Mouse (Mus musculus) heart, adult 8-10 months (tissue): Measurements from ENCODE around the gene Gm14443. TPM values are rescaled to one million over a fixed set of nuclear protein-coding genes. Genes with fewer than 3 reads are reported as not detected.
"Not testable (repeated sequence)": the region's sequence is repeated elsewhere in the genome, so short reads cannot be mapped to it uniquely, and the experiment has no call there.

ENCODE experiments used
- DNase-seq: peaks from one replicate; pipeline ENCODE4 v3.0.0; 2022; ENCODE audit warnings: low spot score
- total RNA-seq, 4 experiments: library from RNA; stranded (reverse); gene quantifications; 2 replicates each; pipeline ENCODE4 v1.2.4; 2022

Gm14443 gene
- total RNA-seq: under 1 TPM; 0.23 to 1.00 (median 0.47) TPM

DNA sequence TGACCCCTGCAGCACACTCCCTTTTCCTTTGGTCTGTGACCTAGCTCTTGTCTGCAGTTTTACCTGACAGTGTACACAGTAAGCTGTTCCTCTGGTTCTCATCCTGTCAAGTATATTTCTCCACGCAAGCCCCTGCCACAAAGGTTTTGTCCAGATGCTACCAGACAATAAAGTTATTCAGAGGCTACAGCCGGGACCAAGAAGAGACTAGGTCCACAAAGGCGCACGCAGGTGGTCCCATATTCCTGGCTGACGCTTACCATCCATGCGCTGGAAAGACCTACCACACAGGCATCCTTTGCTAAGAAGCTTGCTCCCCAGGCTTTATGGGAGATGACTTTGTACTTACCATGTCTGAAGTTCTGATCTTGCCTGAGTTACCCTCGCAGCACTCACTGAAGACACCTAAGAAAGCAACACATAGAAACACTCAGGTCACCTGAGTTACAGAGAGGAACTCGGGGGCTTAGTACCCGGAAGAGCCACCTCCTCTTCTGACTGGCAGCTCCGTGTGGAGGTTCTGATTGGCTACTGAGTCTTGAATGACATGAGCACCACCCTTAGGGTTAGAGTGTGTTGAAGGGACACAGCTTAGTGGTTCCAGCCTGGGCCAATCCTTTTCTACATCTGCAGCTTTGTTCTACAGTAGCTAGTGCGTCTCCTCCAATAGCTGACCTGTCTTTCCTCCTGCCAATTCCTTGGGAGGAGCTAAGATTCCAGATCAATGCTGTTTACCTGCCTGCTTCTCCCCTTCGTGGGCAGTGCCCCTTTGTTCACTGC, at the start of gene Gm14443:
Gm14443 (minus strand) TSS at position 471 of the 780 bp plus-strand sequence.
- not testable (repeated sequence) for DNase-seq

DNA sequence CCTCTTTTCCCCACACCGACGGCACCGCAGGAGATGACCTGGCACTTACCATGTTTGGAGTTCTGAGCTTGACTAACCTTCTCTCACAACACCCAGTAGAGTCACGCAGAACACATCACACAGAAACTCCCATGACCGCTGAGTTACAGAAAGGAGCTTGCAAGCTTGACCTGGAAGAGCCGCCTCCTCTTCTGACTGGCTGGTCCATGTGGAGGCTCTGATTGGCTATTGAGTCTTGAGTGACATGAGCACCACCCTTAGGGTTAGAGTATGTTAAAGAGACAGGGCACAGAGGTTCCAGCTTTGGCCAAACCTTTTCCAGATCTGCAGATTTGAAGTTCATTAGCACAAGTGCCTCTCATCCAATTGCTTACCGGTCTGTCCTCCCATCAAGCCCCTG, 31.1 kb upstream of the Gm14443 start, which contains the start of gene Gm14391:
Gm14391 (minus strand) TSS at position 186 of the 400 bp plus-strand sequence.
- DNase-seq: not testable (repeated sequence)

DNA sequence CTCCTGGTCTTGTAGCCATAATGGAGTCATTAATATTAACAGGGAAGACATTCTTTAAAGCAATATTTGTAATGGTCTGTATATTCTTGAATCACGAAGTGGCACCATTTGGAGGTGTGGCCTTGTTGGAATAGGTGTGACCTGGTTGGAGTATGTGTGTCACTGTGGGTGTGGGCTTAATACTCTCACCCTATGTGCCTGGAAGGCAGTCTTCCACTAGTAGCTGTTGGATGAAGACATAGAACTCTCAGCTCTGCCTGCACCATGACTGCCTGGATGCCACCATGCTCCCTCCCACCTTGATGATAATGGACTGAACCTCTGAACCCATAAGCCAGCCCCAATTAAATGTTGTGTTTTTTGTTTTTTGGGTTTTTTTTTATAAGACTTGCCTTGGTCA, 3.3 kb upstream of the Gm14443 start:
- not testable (repeated sequence) for DNase-seq

DNA sequence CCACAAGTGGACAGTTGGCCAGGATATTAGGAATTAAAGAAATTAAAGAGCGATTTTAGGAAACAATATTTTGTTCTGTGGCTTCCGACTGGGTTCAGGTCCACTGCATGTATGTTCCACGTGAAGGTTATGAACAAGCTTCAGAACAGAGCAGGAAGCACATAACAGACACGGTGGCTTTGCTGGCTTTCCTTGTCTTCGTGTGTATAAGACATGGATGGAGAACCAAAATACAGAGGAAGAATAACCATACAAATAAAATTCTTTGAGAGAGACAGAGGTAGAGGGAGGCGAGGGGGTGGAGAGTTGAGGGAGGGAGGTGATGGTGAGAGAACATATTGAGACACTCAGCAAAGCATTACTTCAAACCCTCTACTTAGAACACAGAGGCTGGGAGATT, 641 bp upstream of the Gm14443 start:
- no peak for DNase-seq

DNA sequence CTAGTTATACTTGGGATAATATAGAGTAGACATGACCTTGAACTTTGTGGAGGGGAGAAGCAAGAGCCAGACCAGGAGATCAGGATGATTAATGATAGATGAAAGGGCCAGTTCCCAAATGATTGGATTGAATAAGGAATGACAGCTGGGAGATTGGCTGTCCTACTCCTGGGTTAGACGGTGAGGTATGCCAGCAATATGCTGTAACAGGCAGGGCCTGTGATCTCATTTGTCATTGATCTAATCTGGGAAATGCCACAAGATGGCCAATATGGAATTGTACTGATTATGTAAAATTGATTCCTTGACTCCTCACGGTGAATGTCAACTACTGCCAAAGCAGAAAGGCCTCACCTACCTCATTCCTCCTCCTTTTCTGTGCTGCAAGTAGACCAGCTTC, 1.6 kb downstream of the Gm14443 start:
- not testable (repeated sequence) for DNase-seq

DNA sequence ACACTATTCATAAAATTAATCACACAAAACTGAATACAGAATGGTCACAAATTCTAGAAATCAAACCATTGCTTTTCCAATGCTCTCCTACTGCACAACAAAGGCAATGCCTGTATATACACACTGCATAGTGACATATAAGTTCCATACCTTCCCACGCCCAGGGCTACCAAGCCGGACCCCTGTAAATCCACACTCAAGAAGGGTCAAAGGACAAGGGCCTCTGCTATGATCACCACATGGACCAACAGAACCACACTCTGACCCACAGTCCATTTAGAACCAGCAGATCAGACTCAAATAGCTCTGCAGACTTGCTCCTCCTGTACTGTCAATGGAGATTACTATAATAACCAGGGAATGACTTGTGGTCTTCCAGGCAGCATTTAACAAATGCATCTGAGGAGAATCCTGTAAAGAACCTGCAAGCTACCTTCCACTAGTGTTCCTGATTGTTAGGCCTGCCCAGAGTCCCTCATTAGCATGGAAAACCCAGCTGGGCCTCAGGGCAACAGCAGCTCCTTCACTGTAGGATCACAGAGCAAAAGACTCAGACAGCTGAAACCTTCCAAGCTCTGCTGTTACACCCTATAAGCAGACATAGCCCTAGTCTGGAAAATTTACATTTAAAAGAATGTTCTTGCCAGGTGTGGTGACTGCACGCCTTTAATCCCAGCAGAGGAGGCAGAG, 2.6 kb downstream of the Gm14443 start:
- not testable (repeated sequence) for DNase-seq

DNA sequence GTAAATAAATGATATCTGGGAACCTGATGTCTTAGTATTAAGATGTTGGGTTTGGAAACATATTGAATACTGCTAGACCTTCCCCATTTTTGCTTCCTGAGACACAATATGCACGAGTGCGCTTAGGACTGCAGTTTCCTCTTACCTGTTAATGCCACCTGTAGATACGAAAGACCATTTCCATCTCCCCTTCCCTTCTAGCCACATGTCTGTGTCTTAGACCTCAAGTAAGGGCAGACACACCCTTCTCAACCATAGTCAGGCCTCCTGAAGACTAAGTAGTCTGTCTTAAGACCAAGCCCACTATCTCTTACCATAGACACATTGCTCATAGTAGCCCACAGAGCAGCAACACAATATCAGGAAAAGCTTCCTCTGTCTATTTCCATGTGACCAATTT, 3.5 kb downstream of the Gm14443 start:
- DNase-seq: no peak

DNA sequence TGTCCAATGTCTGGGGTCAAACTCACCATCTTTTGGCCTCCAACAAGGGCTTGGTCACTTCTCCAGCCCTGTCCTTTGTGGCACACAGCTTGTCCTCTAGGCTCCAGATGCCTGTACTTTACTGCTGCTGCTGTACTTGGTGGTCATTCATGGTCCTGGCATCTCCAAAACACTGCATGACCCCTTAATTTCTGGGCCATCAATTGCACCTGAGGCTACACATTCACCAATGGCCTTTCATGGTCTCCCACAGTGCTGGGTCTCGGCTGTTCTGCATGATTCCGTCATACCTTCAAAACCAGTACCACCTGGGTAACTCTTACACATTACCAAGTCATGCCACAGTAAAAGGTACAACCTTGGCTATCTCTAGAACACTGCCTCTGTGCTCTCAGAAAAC, 8.8 kb downstream of the Gm14443 start:
- not testable (repeated sequence) for DNase-seq

DNA sequence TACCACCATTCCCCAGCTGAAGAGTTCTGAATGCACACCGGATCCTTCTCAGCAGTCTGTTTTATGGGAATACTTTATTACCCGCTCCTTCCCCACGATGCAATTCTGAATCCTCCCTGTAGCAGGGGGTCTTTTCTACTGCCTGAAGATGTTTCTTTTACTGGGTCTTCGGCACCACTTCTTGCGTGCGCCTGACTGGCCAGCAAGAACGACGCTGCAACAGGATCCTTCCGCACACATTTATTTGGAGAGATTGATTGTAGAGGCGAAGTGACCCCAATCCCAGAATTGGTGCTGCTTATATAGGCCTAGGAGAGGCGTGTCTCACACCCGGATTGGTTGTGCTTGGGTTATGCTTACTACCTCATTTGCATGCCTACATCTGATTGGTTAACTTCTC, 10.6 kb downstream of the Gm14443 start:
- DNase-seq: not testable (repeated sequence)

DNA sequence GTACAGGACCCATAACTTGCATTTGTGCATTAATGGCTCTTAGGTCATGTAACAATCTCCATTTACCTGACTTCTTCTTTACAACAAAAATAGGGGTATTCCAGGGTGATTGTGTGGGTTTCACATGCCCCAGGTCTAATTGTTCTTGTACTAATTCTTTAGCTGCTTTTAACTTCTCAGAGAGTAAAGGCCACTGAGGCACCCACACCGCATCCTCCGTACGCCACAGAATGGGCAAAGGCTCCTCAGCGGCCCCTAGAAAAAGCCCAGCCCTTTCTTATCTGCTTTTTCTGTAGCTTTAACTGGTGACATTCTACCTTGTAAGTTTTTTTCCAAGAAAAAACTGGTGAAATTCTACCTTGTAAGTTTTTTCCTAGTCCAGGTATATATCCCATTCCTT, 14.2 kb downstream of the Gm14443 start:
- not testable (repeated sequence) for DNase-seq

DNA sequence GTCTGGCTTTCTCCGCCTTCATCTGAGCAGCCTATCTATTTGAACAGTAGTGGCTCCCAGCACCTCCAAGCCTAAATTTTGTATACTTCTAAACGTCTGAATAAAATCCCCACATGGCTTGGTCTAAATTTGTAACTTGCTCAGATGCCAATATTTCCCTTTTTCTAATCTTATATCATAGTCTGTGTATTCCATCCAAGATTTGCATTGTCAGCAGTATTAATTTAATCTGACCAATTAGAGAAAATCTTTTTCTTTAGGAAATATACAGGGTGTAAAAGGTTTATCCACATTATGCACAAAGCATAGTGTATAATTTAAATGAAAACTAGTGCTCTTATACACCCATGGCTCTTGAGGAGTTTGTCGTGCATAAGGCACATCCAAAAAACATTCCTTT, 17.0 kb downstream of the Gm14443 start:
- DNase-seq: no peak

DNA sequence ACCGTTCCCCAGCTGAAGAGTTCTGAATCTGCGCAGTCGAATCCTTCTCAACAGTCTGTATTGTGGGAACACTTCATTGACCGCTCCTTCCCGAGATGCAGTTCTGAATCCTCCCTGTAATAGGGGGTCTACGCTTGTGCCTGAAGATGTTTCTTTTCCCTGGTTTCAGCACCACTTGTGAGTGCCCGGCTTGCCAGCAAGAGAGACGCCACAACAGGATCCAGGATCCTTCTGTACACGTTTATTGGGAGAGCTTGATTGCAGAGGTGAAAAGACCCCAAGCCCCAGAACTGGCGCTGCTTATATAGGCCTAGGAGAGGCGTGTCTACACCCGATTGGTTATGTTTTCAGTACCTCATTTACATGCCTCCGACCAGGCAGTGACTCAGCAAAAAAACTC, 19.0 kb downstream of the Gm14443 start:
- DNase-seq: no peak

DNA sequence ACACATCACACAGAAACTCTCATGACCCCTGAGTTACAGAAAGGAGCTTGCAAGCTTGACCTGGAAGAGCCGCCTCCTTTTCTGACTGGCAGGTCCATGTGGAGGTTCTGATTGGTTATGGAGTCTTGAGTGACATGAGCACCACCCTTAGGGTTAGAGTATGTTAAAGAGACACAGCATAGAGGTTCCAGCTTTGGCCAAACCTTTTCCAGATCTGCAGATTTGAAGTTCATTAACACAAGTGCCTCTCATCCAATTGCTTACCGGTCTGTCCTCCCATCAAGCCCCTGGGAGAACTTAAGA, 33.7 kb downstream of the Gm14443 start, which contains the start of gene Gm14399:
Gm14399 (minus strand) TSS at position 20 of the 303 bp plus-strand sequence.
- DNase-seq: not testable (repeated sequence)

DNA sequence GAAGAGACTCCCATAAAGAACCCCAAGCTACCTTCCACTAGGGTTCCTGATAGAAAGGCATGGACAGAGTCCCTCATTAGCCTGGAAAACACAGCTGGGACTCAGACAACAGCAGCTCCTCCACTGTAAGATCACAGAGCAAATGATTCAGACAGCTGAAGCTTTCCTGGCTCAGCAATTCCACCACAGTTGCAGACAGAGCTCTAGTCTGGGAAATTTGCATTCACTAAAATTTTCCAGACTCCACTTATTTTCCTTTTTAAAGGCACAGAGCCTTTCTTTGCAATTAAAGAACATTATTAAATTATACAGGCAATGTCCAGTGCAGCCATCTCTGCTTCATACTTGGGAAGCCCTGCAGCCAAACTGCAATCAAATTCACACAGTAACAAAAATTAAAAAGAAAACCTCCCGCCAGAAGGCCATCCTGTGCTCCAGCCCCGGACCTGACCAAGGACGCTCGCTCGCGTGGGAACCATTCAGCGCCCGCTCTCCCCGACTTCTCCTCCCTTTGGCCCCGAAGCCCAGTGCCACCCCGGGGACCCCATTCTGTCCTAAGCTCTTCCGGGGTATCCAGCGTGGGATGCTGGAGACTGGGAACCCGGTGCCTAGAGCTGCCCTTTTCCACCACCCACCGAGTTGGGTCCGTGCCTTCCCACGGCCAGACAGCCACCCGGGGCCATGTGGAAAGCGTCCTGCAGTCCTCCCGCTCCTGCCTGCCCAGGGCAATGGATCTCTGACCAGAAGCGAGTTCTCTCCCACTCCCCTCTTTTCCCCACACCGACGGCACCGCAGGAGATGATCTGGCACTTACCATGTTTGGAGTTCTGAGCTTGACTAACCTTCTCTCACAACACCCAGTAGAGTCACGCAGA, 34.3 kb downstream of the Gm14443 start:
- DNase-seq: peak; percentile 19

DNA sequence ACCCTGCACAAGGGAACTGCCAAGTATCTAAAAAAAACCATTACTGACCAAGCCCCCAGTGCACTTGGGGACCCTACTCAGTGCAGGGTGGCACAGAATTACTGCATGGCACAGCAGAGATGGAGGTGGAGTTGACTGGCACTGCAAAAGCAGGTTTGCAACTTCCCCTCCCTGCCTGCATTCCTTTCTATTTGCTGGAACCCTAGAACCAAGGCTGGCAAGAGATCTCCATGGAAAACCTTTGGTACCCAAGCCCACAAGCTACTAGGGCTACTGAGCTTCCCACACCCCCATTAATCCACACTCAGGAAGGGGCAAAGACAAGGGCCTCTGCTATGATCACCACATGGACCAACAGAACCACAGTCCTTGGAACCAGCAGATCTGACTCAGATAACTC, 35.0 kb downstream of the Gm14443 start:
- not testable (repeated sequence) for DNase-seq

Other genes with a start within 250 kb of the Gm14443 start
- gene Gm14444, start 165.6 kb downstream of the Gm14443 start, total RNA-seq: 1 to 10 TPM in 2 of 4 experiments, under 1 TPM in 2; 0.65 to 1.3 (median 0.95) TPM
- 1 to 10 TPM in 2 of 4 experiments, under 1 TPM in 2; 0.72 to 1.3 (median 0.98) TPM for gene Gm14393, start 108.1 kb downstream of the Gm14443 start, total RNA-seq
- gene Gm14399, start 33.9 kb downstream of the Gm14443 start, total RNA-seq: 10 to 100 TPM in 2 of 4 experiments, 1 to 10 TPM in 2; 8.7 to 10.7 (median 9.8) TPM
- gene Gm14391, start 31.0 kb upstream of the Gm14443 start, total RNA-seq: 10 to 100 TPM; 63.4 to 73.1 (median 66.0) TPM
- gene Gm14440, start 99.3 kb upstream of the Gm14443 start, total RNA-seq: 10 to 100 TPM in 1 of 4 experiments, 1 to 10 TPM in 2, not detected in 1; 7.8 to 14.3 (median 8.5) TPM
- gene Gm4631, start 162.3 kb upstream of the Gm14443 start, total RNA-seq: 10 to 100 TPM; 41.7 to 51.9 (median 45.0) TPM
- 10 to 100 TPM; 34.9 to 58.6 (median 47.9) TPM for gene Zfp968, start 196.6 kb upstream of the Gm14443 start, total RNA-seq